ENCODE assay signal across 9 mouse cellular contexts in genomic region chr11:116643579-116644224, GRCm38 (mm10). TPM values are rescaled to one million over a fixed set of nuclear protein-coding genes. Genes with fewer than 3 reads are reported as not detected.
A peak's percentile ranks its signal among the peaks of the same experiment; 100 is the strongest.
DNase-seq lines count a peak whose midpoint lies in the region; ATAC-seq and TF ChIP-seq lines count a peak whose summit lies in the region.
"Had no signal": no experiment of that assay in that cellular context is flagged by ENCODE, and none has a peak within 500 bp of the region (broad histone marks: within the 10 kb centered on the region; RNA-seq: fewer than 3 reads in every experiment).

No protein-coding gene starts in this region.

- no peak overlapping the region for H3ac ChIP-seq in myocyte (ENCODE audit: control insufficient read depth, insufficient read length)

- no peak for DNase-seq in left cerebral cortex, adult 2 months (ENCODE audit: extremely low spot score in 1 of 2, low spot score in 2 of 2)
- DNase-seq in left cerebral cortex, postnatal 4 days = no peak
- peak; percentile 65 for DNase-seq in embryo, embryonic 10.5 days (ENCODE audit: low spot score)
- DNase-seq in hindbrain, embryonic 10.5 days (ENCODE audit: low spot score) = peak; percentile 59
- no peak for DNase-seq in natural killer cell, adult 2 months (ENCODE audit: low spot score in 2 of 2)
- DNase-seq in left cerebral cortex, adult 9 months (ENCODE audit: low spot score in 2 of 2) = no peak
- no peak for DNase-seq in lung, postnatal 0 days (ENCODE audit: low spot score)

- H3K4me2 ChIP-seq in myocyte (ENCODE audit: low read depth) = peak overlapping the region; percentile 22
- H3K4me2 ChIP-seq in lung, postnatal 0 days (replicated peaks; ENCODE audit: low read depth, low read length) = no peak overlapping the region; the same call in 1 of the 2 replicates

- ATAC-seq in lung, postnatal 0 days = no peak

- H3K4me1 ChIP-seq in hindbrain, embryonic 10.5 days (replicated peaks) = peaks cover 57% of the 10 kb centered on the region
- peaks cover 19% of the 10 kb centered on the region for H3K4me1 ChIP-seq in lung, postnatal 0 days (ENCODE audit: insufficient read depth, low read depth, low read length)

- no peak for TF ChIP-seq CTCF in left cerebral cortex, adult 2 months (IDR thresholded peaks at IDR 0.05)
- TF ChIP-seq CTCF in lung, postnatal 0 days (IDR thresholded peaks at IDR 0.05) = no peak

- peaks cover 32% of the 10 kb centered on the region; the same call in 1 of the 2 replicates for H3K27me3 ChIP-seq in hindbrain, embryonic 10.5 days (ENCODE audit: insufficient read depth, poor library complexity, severe bottlenecking)
- H3K27me3 ChIP-seq in myocyte (ENCODE audit: control insufficient read depth, insufficient read depth, insufficient read length) = peaks cover 4% of the 10 kb centered on the region
- no peaks in the 10 kb centered on the region for H3K27me3 ChIP-seq in lung, postnatal 0 days (replicated peaks; ENCODE audit: insufficient read depth, low read length)

- no peak overlapping the region for H3K9ac ChIP-seq in lung, postnatal 0 days (replicated peaks; ENCODE audit: low read depth)

- no peaks in the 10 kb centered on the region for H3K79me2 ChIP-seq in myocyte (ENCODE audit: control insufficient read depth, insufficient read depth)

- peak overlapping the region; percentile 3; the same call in 1 of the 2 replicates for H3K4me3 ChIP-seq in left cerebral cortex, adult 2 months
- H3K4me3 ChIP-seq in hindbrain, embryonic 10.5 days = peak overlapping the region; percentile 48
- no peak overlapping the region for H3K4me3 ChIP-seq in myocyte
- H3K4me3 ChIP-seq in lung, postnatal 0 days (ENCODE audit: low read depth, low read length) = no peak overlapping the region

- H3K27ac ChIP-seq in left cerebral cortex, adult 2 months = peak overlapping the region; percentile 41
- peak overlapping the region; percentile 86 for H3K27ac ChIP-seq in hindbrain, embryonic 10.5 days
- no peak overlapping the region for H3K27ac ChIP-seq in lung, postnatal 0 days (ENCODE audit: low read length)

- no peak for TF ChIP-seq EP300 in lung, postnatal 0 days (IDR thresholded peaks at IDR 0.05)

- TF ChIP-seq POLR2A in myocyte (IDR thresholded peaks at IDR 0.05; ENCODE audit: insufficient read length, low read depth) = no peak

- intact Hi-C loops in left cerebral cortex, adult 2 months (cut with DNase I) = loop anchor here (1.0 to 5.0 kb wide), 3 partner anchors 28 to 414 kb away; no protein-coding TSS in a partner anchor
- intact Hi-C loops in left cerebral cortex, postnatal 4 days (cut with DNase I) = loop anchor here (2.0 kb wide), 1 partner anchor 165 kb away; no protein-coding TSS in a partner anchor

- H3K9me3 ChIP-seq in hindbrain, embryonic 10.5 days = no peaks in the 10 kb centered on the region
- H3K9me3 ChIP-seq in lung, postnatal 0 days (ENCODE audit: low read length) = no peaks in the 10 kb centered on the region

- H3K36me3 ChIP-seq in hindbrain, embryonic 10.5 days = no peaks in the 10 kb centered on the region
- no peaks in the 10 kb centered on the region for H3K36me3 ChIP-seq in myocyte (ENCODE audit: control insufficient read depth, insufficient read depth)
- no peaks in the 10 kb centered on the region for H3K36me3 ChIP-seq in lung, postnatal 0 days (ENCODE audit: insufficient read depth, low read length)

- WGBS in hindbrain, embryonic 10.5 days = 3% methylated on average over 19 of the region's 19 CpGs
- WGBS in lung, postnatal 0 days = 14% methylated on average over 19 of the region's 19 CpGs

TF ChIP-seq in myocyte, 11 proteins besides CTCF, POLR2A, EP300 and RAD21:
- TF ChIP-seq MAX (IDR thresholded peaks at IDR 0.05; ENCODE audit: low read depth) (no peak), SRF (IDR thresholded peaks at IDR 0.05; ENCODE audit: control insufficient read depth, insufficient read length, low read depth) (no peak), TCF3 (IDR thresholded peaks at IDR 0.05; ENCODE audit: insufficient read length, low read depth) (no peak), TCF12 (IDR thresholded peaks at IDR 0.05; ENCODE audit: insufficient read depth, poor library complexity, severe bottlenecking) (no peak), USF1 (IDR thresholded peaks at IDR 0.05; ENCODE audit: low read depth) (no peak), POLR2AphosphoS2 (IDR thresholded peaks at IDR 0.05; ENCODE audit: insufficient read length, low read depth) (no peak), E2F4 (IDR thresholded peaks at IDR 0.05; ENCODE audit: insufficient read depth) (no peak), MYOG (IDR thresholded peaks at IDR 0.05; ENCODE audit: control insufficient read depth in 1 of 3, insufficient read depth in 1 of 3, insufficient read length in 2 of 3, low read depth in 2 of 3) (no peak), REST (IDR thresholded peaks at IDR 0.05; ENCODE audit: insufficient read depth, insufficient read length) (no peak), MYOD1 (IDR thresholded peaks at IDR 0.05; ENCODE audit: control insufficient read depth in 1 of 3, insufficient read length in 2 of 3, low read depth in 2 of 3) (no peak), CEBPB (IDR thresholded peaks at IDR 0.05; ENCODE audit: insufficient read depth, poor library complexity, severe bottlenecking) (no peak)

RNA-seq across cellular contexts. Expression of gene Prcd, which starts 9.6 kb away (rescaled TPM):
- 1 to 10 TPM; 5.4 to 5.8 TPM for total RNA-seq in left cerebral cortex, adult 2 months (2021)
- total RNA-seq in left cerebral cortex, postnatal 4 days (2021) = 1 to 10 TPM in 1 of 2 experiments, under 1 TPM in 1; 0.98 to 2.2 TPM
- polyA plus RNA-seq in hindbrain, embryonic 10.5 days (2016; fragmentation: Nextera tagmentation; extraction: Ambion mirVana) = 0.47 and 1.2 TPM in 2 replicates
- polyA plus RNA-seq in myocyte (2012; fragmentation: generic; extraction: Trizol) = 0.74 TPM
- polyA plus RNA-seq in lung, postnatal 0 days (2015; fragmentation: Nextera tagmentation; extraction: Ambion mirVana) = 10.9 and 16.4 TPM in 2 replicates

RNA-seq across cellular contexts. Expression of gene Cygb, which starts 10.4 kb away (rescaled TPM):
- total RNA-seq in left cerebral cortex, adult 2 months (2021) = 10 to 100 TPM; 42.8 to 45.3 TPM
- 10 to 100 TPM; 17.1 to 20.6 TPM for total RNA-seq in left cerebral cortex, postnatal 4 days (2021)
- 3.5 and 3.8 TPM in 2 replicates for polyA plus RNA-seq in hindbrain, embryonic 10.5 days (2016; fragmentation: Nextera tagmentation; extraction: Ambion mirVana)
- 0.47 TPM for polyA plus RNA-seq in myocyte (2012; fragmentation: generic; extraction: Trizol)
- polyA plus RNA-seq in lung, postnatal 0 days (2015; fragmentation: Nextera tagmentation; extraction: Ambion mirVana) = 27.3 and 32.0 TPM in 2 replicates

RNA-seq across cellular contexts. Expression of gene Rhbdf2, which starts 16.9 kb away (rescaled TPM):
- total RNA-seq in left cerebral cortex, adult 2 months (2021) = 1 to 10 TPM; 1.9 to 2.0 TPM
- 1 to 10 TPM in 1 of 2 experiments, under 1 TPM in 1; 0.90 to 1.5 TPM for total RNA-seq in left cerebral cortex, postnatal 4 days (2021)
- 3.8 and 6.6 TPM in 2 replicates for polyA plus RNA-seq in hindbrain, embryonic 10.5 days (2016; fragmentation: Nextera tagmentation; extraction: Ambion mirVana)
- polyA plus RNA-seq in myocyte (2012; fragmentation: generic; extraction: Trizol) = 16.2 TPM
- 23.5 and 27.9 TPM in 2 replicates for polyA plus RNA-seq in lung, postnatal 0 days (2015; fragmentation: Nextera tagmentation; extraction: Ambion mirVana)

RNA-seq across cellular contexts. Expression of gene Aanat, which starts 57.5 kb away (rescaled TPM):
- 1 to 10 TPM; 1.3 to 2.2 TPM for total RNA-seq in left cerebral cortex, adult 2 months (2021)
- total RNA-seq in left cerebral cortex, postnatal 4 days (2021) = under 1 TPM; 0.52 to 0.96 TPM
- not detected in 2 replicates for polyA plus RNA-seq in hindbrain, embryonic 10.5 days (2016; fragmentation: Nextera tagmentation; extraction: Ambion mirVana)
- not detected for polyA plus RNA-seq in myocyte (2012; fragmentation: generic; extraction: Trizol)
- polyA plus RNA-seq in lung, postnatal 0 days (2015; fragmentation: Nextera tagmentation; extraction: Ambion mirVana) = 0.26 TPM in 1 of 2 replicates, not detected in the other
- polyA plus RNA-seq: large intestine, adult 2 months had no signal

Comparison
In these comparisons a context has a peak if more than half of its experiments do, and no peak if none do; other contexts are left out.
1. DNase-seq: peak in embryo, embryonic 10.5 days (single experiment) and hindbrain, embryonic 10.5 days (single experiment); none in left cerebral cortex, adult 2 months (0 of 2), left cerebral cortex, postnatal 4 days (single experiment), natural killer cell, adult 2 months (0 of 2), left cerebral cortex, adult 9 months (0 of 2) and lung, postnatal 0 days (single experiment).
2. H3K4me3 ChIP-seq: peak in left cerebral cortex, adult 2 months (single experiment) and hindbrain, embryonic 10.5 days (single experiment); none in myocyte (single experiment) and lung, postnatal 0 days (single experiment).